27 mouse cellular contexts compared by ENCODE assay signal in genomic region chr6:75470051-75470450, GRCm38 (mm10).
"Had no signal": no experiment of that assay in that cellular context is flagged by ENCODE, and none has a peak within 500 bp of the region (broad histone marks: within the 10 kb centered on the region; RNA-seq: fewer than 3 reads in every experiment).

No protein-coding gene starts in this region.

- H3K36me3 ChIP-seq: heart, embryonic 13.5 days; heart, embryonic 15.5 days; hindbrain, embryonic 13.5 days; hindbrain, embryonic 15.5 days; kidney, embryonic 15.5 days; limb, embryonic 13.5 days; limb, embryonic 15.5 days; liver, embryonic 12.5 days had no signal

- ATAC-seq: hindbrain, postnatal 0 days; intestine, embryonic 16.5 days; liver, embryonic 12.5 days had no signal

- DNase-seq: gastrocnemius, postnatal 14 days; gastrocnemius, postnatal 36 days; heart, adult 11 months; heart, adult 2 months; heart, postnatal 14 days; heart, postnatal 36 days; kidney, adult 11 months; kidney, adult 2 months; kidney, adult 9 months; kidney, postnatal 14 days; kidney, postnatal 36 days; layer of hippocampus, adult 9-11 months; layer of hippocampus, postnatal 36 days; left cerebral cortex, postnatal 4 days had no signal

- H3K9me3 ChIP-seq: heart, embryonic 13.5 days; heart, embryonic 15.5 days; hindbrain, embryonic 13.5 days; hindbrain, embryonic 15.5 days; kidney, embryonic 15.5 days; limb, embryonic 13.5 days; limb, embryonic 15.5 days; liver, embryonic 12.5 days had no signal

- H3K9ac ChIP-seq: heart, embryonic 13.5 days; heart, embryonic 15.5 days; hindbrain, embryonic 13.5 days; hindbrain, embryonic 15.5 days; kidney, embryonic 15.5 days; limb, embryonic 13.5 days; limb, embryonic 15.5 days; liver, embryonic 12.5 days; liver, embryonic 14.5 days had no signal

- H3K4me2 ChIP-seq: heart, embryonic 11.5 days; heart, embryonic 13.5 days; heart, embryonic 15.5 days; hindbrain, embryonic 13.5 days; hindbrain, embryonic 15.5 days; kidney, embryonic 15.5 days; limb, embryonic 13.5 days; limb, embryonic 15.5 days; liver, embryonic 12.5 days had no signal

- H3K4me1 ChIP-seq: heart, embryonic 13.5 days; heart, embryonic 15.5 days; hindbrain, embryonic 13.5 days; hindbrain, embryonic 15.5 days; kidney, embryonic 15.5 days; limb, embryonic 13.5 days; limb, embryonic 15.5 days; liver, embryonic 12.5 days had no signal

- H3K27ac ChIP-seq: heart, adult 2 months; heart, embryonic 13.5 days; heart, embryonic 15.5 days; hindbrain, embryonic 13.5 days; hindbrain, embryonic 15.5 days; hindbrain, postnatal 0 days; kidney, embryonic 15.5 days; kidney, postnatal 0 days; limb, embryonic 13.5 days; limb, embryonic 15.5 days; liver, embryonic 12.5 days; liver, embryonic 14.5 days had no signal

- H3K4me3 ChIP-seq: heart, adult 2 months; heart, embryonic 13.5 days; heart, embryonic 15.5 days; hindbrain, embryonic 13.5 days; hindbrain, embryonic 15.5 days; kidney, embryonic 15.5 days; limb, embryonic 13.5 days; limb, embryonic 15.5 days; liver, embryonic 12.5 days had no signal

- H3K27me3 ChIP-seq: heart, embryonic 13.5 days; heart, embryonic 15.5 days; hindbrain, embryonic 13.5 days; hindbrain, embryonic 15.5 days; kidney, embryonic 15.5 days; limb, embryonic 13.5 days; limb, embryonic 15.5 days; liver, embryonic 12.5 days had no signal
